Mouse (Mus musculus): Measurements from ENCODE around the gene Zfp1. TPM values are rescaled to one million over a fixed set of nuclear protein-coding genes. Genes with fewer than 3 reads are reported as not detected.

Gene Zfp1
- polyA plus RNA-seq, 1 experiment from 2014 or later, result 21.2 TPM

DNA sequence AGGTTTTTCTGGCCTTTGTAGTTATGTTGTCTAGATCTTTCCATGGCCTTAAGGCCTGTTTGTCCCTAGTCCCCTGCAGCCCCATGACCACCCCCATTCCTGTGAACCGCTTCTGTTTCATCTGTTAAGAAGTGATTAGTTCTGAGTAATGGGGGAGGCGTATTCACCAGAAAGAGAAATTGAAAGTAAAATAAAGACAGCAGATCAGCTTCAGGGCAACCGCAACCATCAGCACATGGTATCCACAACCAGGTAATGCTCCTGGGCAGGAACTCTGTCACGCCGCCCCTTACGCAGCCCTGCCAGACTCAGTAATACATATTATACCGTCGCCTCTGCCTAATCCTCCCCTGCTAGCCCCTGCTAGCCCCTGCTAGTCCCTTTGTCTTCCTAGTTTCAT, 2.5 kb downstream of the Zfp1 start:
- 97% methylated on average over 8 of the region's 8 CpGs for WGBS

GRCm38 (mm10) chr8:111648834-111649233, 5.6 kb downstream of the Zfp1 start:
- Histone ChIP-seq H3K27ac (no peak overlapping the region), H3K36me3 (no peaks in the 10 kb centered on the region), H3K9ac (no peak overlapping the region), H3K4me2 (no peak overlapping the region), H3K4me3 (replicated peaks) (no peak overlapping the region), H3K27me3 (no peaks in the 10 kb centered on the region), H3K9me3 (replicated peaks) (no peaks in the 10 kb centered on the region), H3K4me1 (peaks cover 4% of the 10 kb centered on the region; the same call in 1 of the 2 replicates)
- WGBS, result 78% methylated on average over 2 of the region's 2 CpGs
- ATAC-seq (replicated peaks; ENCODE audit: low FRiP score), result no peak

More for the DNA sequence above, 2.5 kb downstream of the Zfp1 start:
- Histone ChIP-seq H3K4me2 (no peak overlapping the region), H3K36me3 (no peaks in the 10 kb centered on the region), H3K4me1 (peaks cover 14% of the 10 kb centered on the region), H3K9ac (no peak overlapping the region), H3K27ac (no peak overlapping the region), H3K27me3 (no peaks in the 10 kb centered on the region), H3K4me3 (replicated peaks) (no peak overlapping the region), H3K9me3 (replicated peaks) (no peaks in the 10 kb centered on the region)
- no peak for ATAC-seq (replicated peaks; ENCODE audit: low FRiP score)

GRCm38 (mm10) chr8:111650651-111651050, 7.5 kb downstream of the Zfp1 start:
- H3K9me3 ChIP-seq (replicated peaks), result no peaks in the 10 kb centered on the region
- no peaks in the 10 kb centered on the region for H3K27me3 ChIP-seq
- H3K36me3 ChIP-seq, result no peaks in the 10 kb centered on the region
- H3K27ac ChIP-seq, result no peak overlapping the region
- H3K9ac ChIP-seq, result no peak overlapping the region
- WGBS, result 93% methylated on average over 3 of the region's 3 CpGs
- peaks cover 4% of the 10 kb centered on the region; the same call in 1 of the 2 replicates for H3K4me1 ChIP-seq
- no peak overlapping the region for H3K4me3 ChIP-seq (replicated peaks)
- no peak overlapping the region for H3K4me2 ChIP-seq
- ATAC-seq (replicated peaks; ENCODE audit: low FRiP score), result no peak

GRCm38 (mm10) chr8:111653524-111653923, 10.3 kb downstream of the Zfp1 start:
- 92% methylated on average over 2 of the region's 2 CpGs for WGBS
- no peaks in the 10 kb centered on the region for H3K36me3 ChIP-seq
- no peaks in the 10 kb centered on the region for H3K9me3 ChIP-seq (replicated peaks)
- no peak overlapping the region for H3K27ac ChIP-seq
- H3K27me3 ChIP-seq, result no peaks in the 10 kb centered on the region
- H3K4me3 ChIP-seq (replicated peaks), result no peak overlapping the region
- no peak for ATAC-seq (replicated peaks; ENCODE audit: low FRiP score)
- H3K4me2 ChIP-seq, result no peak overlapping the region
- peaks cover 17% of the 10 kb centered on the region for H3K4me1 ChIP-seq
- no peak overlapping the region for H3K9ac ChIP-seq

GRCm38 (mm10) chr8:111657312-111657854, 14.2 kb downstream of the Zfp1 start:
- no peak for ATAC-seq (replicated peaks; ENCODE audit: low FRiP score)
- Histone ChIP-seq H3K27ac (no peak overlapping the region), H3K4me1 (peaks cover 22% of the 10 kb centered on the region), H3K9ac (no peak overlapping the region), H3K36me3 (peaks cover 18% of the 10 kb centered on the region), H3K9me3 (replicated peaks) (no peaks in the 10 kb centered on the region), H3K4me3 (replicated peaks) (no peak overlapping the region), H3K4me2 (no peak overlapping the region), H3K27me3 (no peaks in the 10 kb centered on the region)
- 31% methylated on average over 1 of the region's 1 CpGs for whole genome bisulfite sequencing

DNA sequence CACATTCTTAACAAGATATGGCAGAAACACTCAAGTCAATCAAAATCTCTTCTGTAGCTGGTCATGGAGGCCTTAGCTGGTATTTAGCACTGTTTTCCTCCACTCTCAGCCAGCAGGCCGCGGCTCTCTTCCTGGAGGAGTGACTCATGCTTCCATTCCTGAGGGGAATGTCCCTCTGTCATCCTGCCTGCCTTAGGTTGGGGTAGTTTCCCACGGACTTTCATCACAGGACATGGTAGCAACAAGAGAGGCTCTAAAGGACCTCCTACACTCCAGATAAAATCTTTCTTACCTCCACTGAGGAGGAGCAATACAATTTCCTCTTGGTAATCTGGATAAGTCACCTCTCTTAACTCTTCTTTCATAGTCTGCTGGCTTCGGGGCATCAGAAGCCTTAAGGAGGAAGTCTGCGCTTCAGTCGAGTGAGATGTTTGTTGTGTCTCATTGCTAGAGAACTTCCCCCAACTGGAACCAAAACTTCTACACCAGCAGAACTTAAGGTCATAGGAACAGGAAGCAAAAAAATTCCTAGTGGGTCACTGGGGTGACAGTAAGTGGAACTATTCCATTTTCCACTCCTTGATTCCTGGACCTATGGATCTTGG, 15.7 kb downstream of the Zfp1 start:
- peaks cover 22% of the 10 kb centered on the region for H3K4me1 ChIP-seq
- H3K27me3 ChIP-seq, result no peaks in the 10 kb centered on the region
- H3K4me3 ChIP-seq (replicated peaks), result no peak overlapping the region
- H3K27ac ChIP-seq, result peak overlapping the region; percentile 60
- no peak overlapping the region for H3K4me2 ChIP-seq
- no peaks in the 10 kb centered on the region for H3K9me3 ChIP-seq (replicated peaks)
- peaks cover 18% of the 10 kb centered on the region for H3K36me3 ChIP-seq
- 66% methylated on average over 6 of the region's 6 CpGs for WGBS
- no peak for ATAC-seq (replicated peaks; ENCODE audit: low FRiP score)
- H3K9ac ChIP-seq, result no peak overlapping the region

GRCm38 (mm10) chr8:111662473-111662872, 19.3 kb downstream of the Zfp1 start:
- 93% methylated on average over 3 of the region's 3 CpGs for WGBS
- no peak for ATAC-seq (replicated peaks; ENCODE audit: low FRiP score)
- Histone ChIP-seq H3K36me3 (peaks cover 34% of the 10 kb centered on the region), H3K4me1 (peaks cover 13% of the 10 kb centered on the region), H3K27me3 (no peaks in the 10 kb centered on the region), H3K4me2 (no peak overlapping the region), H3K9ac (no peak overlapping the region), H3K27ac (no peak overlapping the region), H3K4me3 (replicated peaks) (no peak overlapping the region), H3K9me3 (replicated peaks) (no peaks in the 10 kb centered on the region)

DNA sequence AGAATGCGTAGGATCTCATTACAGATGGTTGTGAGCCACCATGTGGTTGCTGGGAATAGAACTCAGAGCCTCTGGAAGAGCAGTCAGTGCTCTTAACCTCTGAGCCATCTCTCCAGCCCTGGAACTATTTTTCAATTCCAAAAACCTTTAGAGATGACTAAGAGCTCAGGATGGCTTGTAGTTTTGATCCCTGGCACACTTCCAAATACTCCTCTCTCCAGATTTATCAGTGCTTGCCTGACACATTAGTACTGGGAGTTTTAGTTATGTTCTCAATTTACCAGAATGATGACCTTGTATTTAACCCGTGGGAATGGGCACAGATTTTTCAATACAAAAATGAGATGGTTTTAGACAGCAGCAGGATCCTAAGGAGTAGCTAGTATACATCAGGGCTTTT, 23.6 kb downstream of the Zfp1 start:
- Histone ChIP-seq H3K4me1 (no peaks in the 10 kb centered on the region), H3K9me3 (replicated peaks) (no peaks in the 10 kb centered on the region), H3K4me2 (no peak overlapping the region), H3K9ac (no peak overlapping the region), H3K27ac (no peak overlapping the region), H3K36me3 (peaks cover 53% of the 10 kb centered on the region), H3K4me3 (replicated peaks) (no peak overlapping the region), H3K27me3 (no peaks in the 10 kb centered on the region)
- WGBS, result 83% methylated on average over 2 of the region's 2 CpGs
- no peak for ATAC-seq (replicated peaks; ENCODE audit: low FRiP score)

GRCm38 (mm10) chr8:111676237-111676636, 33.0 kb downstream of the Zfp1 start:
- Histone ChIP-seq H3K9me3 (replicated peaks) (peaks cover 5% of the 10 kb centered on the region; the same call in 1 of the 2 replicates), H3K4me1 (peaks cover 6% of the 10 kb centered on the region; the same call in 1 of the 2 replicates), H3K36me3 (peaks cover 9% of the 10 kb centered on the region), H3K4me2 (no peak overlapping the region), H3K27me3 (no peaks in the 10 kb centered on the region), H3K27ac (no peak overlapping the region), H3K4me3 (replicated peaks) (no peak overlapping the region), H3K9ac (no peak overlapping the region)
- ATAC-seq (replicated peaks; ENCODE audit: low FRiP score), result no peak
- WGBS, result 78% methylated on average over 8 of the region's 8 CpGs

- ATAC-seq (replicated peaks; ENCODE audit: low FRiP score), result no peak
- Histone ChIP-seq H3K4me3 (replicated peaks) (no peak overlapping the region), H3K36me3 (no peaks in the 10 kb centered on the region), H3K9ac (no peak overlapping the region), H3K27ac (no peak overlapping the region), H3K9me3 (replicated peaks) (peaks cover 5% of the 10 kb centered on the region; the same call in 1 of the 2 replicates), H3K27me3 (no peaks in the 10 kb centered on the region), H3K4me1 (peaks cover 6% of the 10 kb centered on the region; the same call in 1 of the 2 replicates), H3K4me2 (no peak overlapping the region)
- 33% methylated on average over 3 of the region's 3 CpGs for WGBS
Measured at GRCm38 (mm10) chr8:111678111-111678510, 34.9 kb downstream of the Zfp1 start.

DNA sequence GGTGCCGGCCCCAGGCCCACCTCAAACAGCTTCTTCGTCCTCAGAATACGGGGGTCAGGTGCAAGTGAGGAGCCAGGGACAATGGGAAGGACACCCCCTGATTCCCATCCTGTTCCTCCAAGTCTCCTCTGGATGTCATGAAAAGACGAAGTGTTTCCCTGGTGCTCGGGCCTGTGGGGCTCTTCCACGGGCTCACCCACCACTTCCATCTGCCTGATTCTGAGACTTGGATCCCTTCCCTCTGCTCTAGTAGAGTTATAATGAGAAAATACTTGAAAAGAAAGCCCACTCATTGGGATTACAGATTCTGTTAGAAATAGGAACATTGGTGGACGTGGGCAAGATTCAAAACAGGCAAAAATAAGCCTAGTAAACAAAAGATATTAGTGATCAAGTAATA, 35.6 kb downstream of the Zfp1 start:
- Histone ChIP-seq H3K9me3 (replicated peaks) (peaks cover 5% of the 10 kb centered on the region; the same call in 1 of the 2 replicates), H3K4me2 (no peak overlapping the region), H3K4me3 (replicated peaks) (no peak overlapping the region), H3K27ac (no peak overlapping the region), H3K27me3 (no peaks in the 10 kb centered on the region), H3K36me3 (no peaks in the 10 kb centered on the region), H3K9ac (no peak overlapping the region), H3K4me1 (peaks cover 6% of the 10 kb centered on the region; the same call in 1 of the 2 replicates)
- no peak for ATAC-seq (replicated peaks; ENCODE audit: low FRiP score)
- 85% methylated on average over 7 of the region's 7 CpGs for WGBS

GRCm38 (mm10) chr8:111680423-111681028, 37.3 kb downstream of the Zfp1 start:
- H3K9me3 ChIP-seq (replicated peaks), result peaks cover 5% of the 10 kb centered on the region; the same call in 1 of the 2 replicates
- no peaks in the 10 kb centered on the region for H3K27me3 ChIP-seq
- H3K4me1 ChIP-seq, result peaks cover 6% of the 10 kb centered on the region; the same call in 1 of the 2 replicates
- H3K4me2 ChIP-seq, result 0 out of 2 replicates have a peak overlapping the region, but pooled peaks have one; percentile 12
- no peaks in the 10 kb centered on the region for H3K36me3 ChIP-seq
- WGBS, result 41% methylated on average over 17 of the region's 17 CpGs
- H3K9ac ChIP-seq, result no peak overlapping the region
- no peak for ATAC-seq (replicated peaks; ENCODE audit: low FRiP score)
- 0 out of 2 replicates have a peak overlapping the region, but pooled peaks have one; percentile 5 for H3K4me3 ChIP-seq (replicated peaks)
- H3K27ac ChIP-seq, result peak overlapping the region; percentile 15; the same call in 1 of the 2 replicates

Data from kidney, embryonic 15.5 days (tissue).